In genomic region chr7:104231203-104231602, GRCm38 (mm10) we compare ENCODE assay signal across 10 mouse cellular contexts. TPM values are rescaled to one million over a fixed set of nuclear protein-coding genes. Genes with fewer than 3 reads are reported as not detected.
DNase-seq lines count a peak whose midpoint lies in the region; ATAC-seq lines count a peak whose summit lies in the region.
"Had no signal": no experiment of that assay in that cellular context is flagged by ENCODE, and none has a peak within 500 bp of the region (broad histone marks: within the 10 kb centered on the region; RNA-seq: fewer than 3 reads in every experiment).

No protein-coding gene starts in this region.

- ATAC-seq in kidney, embryonic 16.5 days (ENCODE audit: low FRiP score, low TSS enrichment): no peak
- ATAC-seq in CD4-positive, CD25-positive, alpha-beta regulatory T cell, adult 4 months: peak; percentile 82
- ATAC-seq in monocyte, adult 5-6 weeks (replicated peaks; ENCODE audit: insufficient number of reproducible peaks, low FRiP score, low TSS enrichment, poor library complexity, severe bottlenecking): peak; percentile 68; the same call in 1 of the 2 replicates
- no peak for ATAC-seq in forebrain, embryonic 16.5 days

- no peaks in the 10 kb centered on the region for H3K36me3 ChIP-seq in kidney, embryonic 16.5 days (ENCODE audit: insufficient read depth, low read length)
- H3K36me3 ChIP-seq in forebrain, embryonic 16.5 days (ENCODE audit: control insufficient read depth, insufficient read depth): no peaks in the 10 kb centered on the region
- H3K36me3 ChIP-seq: lung, embryonic 15.5 days had no signal

- H3K4me3 ChIP-seq in kidney, embryonic 16.5 days (ENCODE audit: low read length): no peak overlapping the region
- H3K4me3 ChIP-seq in forebrain, embryonic 16.5 days (replicated peaks; ENCODE audit: low read length): no peak overlapping the region
- H3K4me3 ChIP-seq: lung, embryonic 15.5 days had no signal

- 32% methylated on average over 2 of the region's 2 CpGs for WGBS in kidney, embryonic 16.5 days
- 39% methylated on average over 2 of the region's 2 CpGs for WGBS in forebrain, embryonic 16.5 days

- peak; percentile 10 for DNase-seq in kidney, adult 11 months
- DNase-seq in adrenal gland, adult 2 months: peak; percentile 19
- DNase-seq in heart, postnatal 4 days: peak; percentile 38
- DNase-seq in frontal cortex, postnatal 10 days (ENCODE audit: low spot score in 2 of 2): no peak

- H3K4me2 ChIP-seq in kidney, embryonic 16.5 days (replicated peaks; ENCODE audit: low read depth, low read length): no peak overlapping the region
- H3K4me2 ChIP-seq in forebrain, embryonic 16.5 days (ENCODE audit: low read length): no peak overlapping the region
- H3K4me2 ChIP-seq: lung, embryonic 15.5 days had no signal

- H3K9me3 ChIP-seq in kidney, embryonic 16.5 days (ENCODE audit: low read length): no peaks in the 10 kb centered on the region
- no peaks in the 10 kb centered on the region for H3K9me3 ChIP-seq in forebrain, embryonic 16.5 days (ENCODE audit: control insufficient read depth, low read length)
- H3K9me3 ChIP-seq: lung, embryonic 15.5 days had no signal

- no peaks in the 10 kb centered on the region for H3K27me3 ChIP-seq in kidney, embryonic 16.5 days (ENCODE audit: insufficient read depth, low read length)
- no peaks in the 10 kb centered on the region for H3K27me3 ChIP-seq in forebrain, embryonic 16.5 days (replicated peaks; ENCODE audit: control insufficient read depth, insufficient read depth, low read length)
- H3K27me3 ChIP-seq: lung, embryonic 15.5 days had no signal

- H3K9ac ChIP-seq in kidney, embryonic 16.5 days (replicated peaks; ENCODE audit: low read length): no peak overlapping the region
- H3K9ac ChIP-seq in forebrain, embryonic 16.5 days (replicated peaks; ENCODE audit: low read depth, low read length): no peak overlapping the region
- H3K9ac ChIP-seq: lung, embryonic 15.5 days had no signal

- H3K27ac ChIP-seq in kidney, embryonic 16.5 days (ENCODE audit: low read length): no peak overlapping the region
- H3K27ac ChIP-seq in forebrain, embryonic 16.5 days (ENCODE audit: low read length): no peak overlapping the region
- H3K27ac ChIP-seq: lung, embryonic 15.5 days had no signal

- no peaks in the 10 kb centered on the region for H3K4me1 ChIP-seq in kidney, embryonic 16.5 days (ENCODE audit: insufficient read depth, low read length)
- no peaks in the 10 kb centered on the region for H3K4me1 ChIP-seq in forebrain, embryonic 16.5 days (replicated peaks; ENCODE audit: control insufficient read depth, insufficient read depth, low read length)
- H3K4me1 ChIP-seq: lung, embryonic 15.5 days had no signal

RNA-seq across cellular contexts. Expression of gene Trim6, which starts 12.6 kb away (rescaled TPM):
- 2.3 and 2.6 TPM in 2 replicates for polyA plus RNA-seq in kidney, embryonic 16.5 days (2015; fragmentation: Nextera tagmentation; extraction: Ambion mirVana)
- polyA plus RNA-seq in CD4-positive, CD25-positive, alpha-beta regulatory T cell, adult 4 months (2017; shearing (Covaris generic)): 1 to 10 TPM in 1 of 2 experiments, under 1 TPM in 1; 0.25 to 2.7 TPM
- total RNA-seq in adrenal gland, adult 2 months (2021): under 1 TPM; 0.12 to 0.66 TPM
- 0.09 and 0.36 TPM in 2 replicates for polyA plus RNA-seq in adrenal gland, adult 2 months (2012; rRNA removed)
- total RNA-seq in heart, postnatal 4 days (2021): 1 to 10 TPM; 1.2 to 1.7 TPM
- total RNA-seq in monocyte, adult 5-6 weeks (2017): 0.21 to 1.6 TPM in 2 of 3 replicates, not detected in the other
- polyA plus RNA-seq in forebrain, embryonic 16.5 days (2015; fragmentation: Nextera tagmentation; extraction: Ambion mirVana): 0.31 and 0.61 TPM in 2 replicates

RNA-seq across cellular contexts. Expression of gene Trim34a, which starts 13.1 kb away (rescaled TPM):
- polyA plus RNA-seq in kidney, embryonic 16.5 days (2015; fragmentation: Nextera tagmentation; extraction: Ambion mirVana): 1.9 and 2.5 TPM in 2 replicates
- 10 to 100 TPM; 71.3 to 83.9 TPM for polyA plus RNA-seq in CD4-positive, CD25-positive, alpha-beta regulatory T cell, adult 4 months (2017; shearing (Covaris generic))
- total RNA-seq in adrenal gland, adult 2 months (2021): 1 to 10 TPM; 6.5 to 6.8 TPM
- 4.0 and 4.6 TPM in 2 replicates for polyA plus RNA-seq in adrenal gland, adult 2 months (2012; rRNA removed)
- 1 to 10 TPM; 3.2 TPM for total RNA-seq in heart, postnatal 4 days (2021)
- total RNA-seq in monocyte, adult 5-6 weeks (2017): 41.8 to 60.5 TPM (median 42.8 TPM) in 3 replicates
- 0.54 and 0.67 TPM in 2 replicates for polyA plus RNA-seq in forebrain, embryonic 16.5 days (2015; fragmentation: Nextera tagmentation; extraction: Ambion mirVana)

RNA-seq across cellular contexts. Expression of gene Olfr649, which starts 35.4 kb away (rescaled TPM):
- not detected in 2 replicates for polyA plus RNA-seq in kidney, embryonic 16.5 days (2015; fragmentation: Nextera tagmentation; extraction: Ambion mirVana)
- polyA plus RNA-seq in CD4-positive, CD25-positive, alpha-beta regulatory T cell, adult 4 months (2017; shearing (Covaris generic)): not detected
- not detected for total RNA-seq in adrenal gland, adult 2 months (2021)
- polyA plus RNA-seq in adrenal gland, adult 2 months (2012; rRNA removed): not detected in 2 replicates
- total RNA-seq in heart, postnatal 4 days (2021): not detected
- total RNA-seq in monocyte, adult 5-6 weeks (2017): not detected in 3 replicates
- not detected in 2 replicates for polyA plus RNA-seq in forebrain, embryonic 16.5 days (2015; fragmentation: Nextera tagmentation; extraction: Ambion mirVana)
- polyA plus RNA-seq: embryonic facial prominence, embryonic 14.5 days; lung, embryonic 15.5 days had no signal

RNA-seq across cellular contexts. Expression of gene Olfr648, which starts 48.0 kb away (rescaled TPM):
- 0.15 and 0.19 TPM in 2 replicates for polyA plus RNA-seq in kidney, embryonic 16.5 days (2015; fragmentation: Nextera tagmentation; extraction: Ambion mirVana)
- under 1 TPM; 0.20 to 0.23 TPM for polyA plus RNA-seq in CD4-positive, CD25-positive, alpha-beta regulatory T cell, adult 4 months (2017; shearing (Covaris generic))
- not detected for total RNA-seq in adrenal gland, adult 2 months (2021)
- 0.04 TPM in 1 of 2 replicates, not detected in the other for polyA plus RNA-seq in adrenal gland, adult 2 months (2012; rRNA removed)
- total RNA-seq in heart, postnatal 4 days (2021): under 1 TPM in 1 of 2 experiments, not detected in 1; 0.11 TPM
- total RNA-seq in monocyte, adult 5-6 weeks (2017): not detected in 3 replicates
- polyA plus RNA-seq in forebrain, embryonic 16.5 days (2015; fragmentation: Nextera tagmentation; extraction: Ambion mirVana): 0.45 and 0.81 TPM in 2 replicates

RNA-seq across cellular contexts. Expression of gene Trim5, which starts 56.7 kb away (rescaled TPM):
- polyA plus RNA-seq in kidney, embryonic 16.5 days (2015; fragmentation: Nextera tagmentation; extraction: Ambion mirVana): 0.22 and 0.37 TPM in 2 replicates
- 10 to 100 TPM; 36.0 to 41.6 TPM for polyA plus RNA-seq in CD4-positive, CD25-positive, alpha-beta regulatory T cell, adult 4 months (2017; shearing (Covaris generic))
- 1 to 10 TPM; 3.5 to 3.8 TPM for total RNA-seq in adrenal gland, adult 2 months (2021)
- 0.22 and 0.47 TPM in 2 replicates for polyA plus RNA-seq in adrenal gland, adult 2 months (2012; rRNA removed)
- total RNA-seq in heart, postnatal 4 days (2021): 1 to 10 TPM; 1.7 to 2.1 TPM
- 16.7 to 39.3 TPM (median 25.4 TPM) in 3 replicates for total RNA-seq in monocyte, adult 5-6 weeks (2017)
- polyA plus RNA-seq in forebrain, embryonic 16.5 days (2015; fragmentation: Nextera tagmentation; extraction: Ambion mirVana): 0.23 TPM in 1 of 2 replicates, not detected in the other

Comparison
In these comparisons a context has a peak if more than half of its experiments do, and no peak if none do; other contexts are left out.
1. DNase-seq: peak in kidney, adult 11 months (single experiment), adrenal gland, adult 2 months (single experiment) and heart, postnatal 4 days (single experiment); none in frontal cortex, postnatal 10 days (0 of 2).
2. ATAC-seq: peak in CD4-positive, CD25-positive, alpha-beta regulatory T cell, adult 4 months (single experiment) and monocyte, adult 5-6 weeks (single experiment); none in kidney, embryonic 16.5 days (single experiment) and forebrain, embryonic 16.5 days (single experiment).
3. RNA of gene Trim34a, which starts 13.1 kb away (polyA plus RNA-seq): 71.3 to 83.9 TPM in CD4-positive, CD25-positive, alpha-beta regulatory T cell, adult 4 months; 4.0 to 4.6 TPM in adrenal gland, adult 2 months, 1.9 to 2.5 TPM in kidney, embryonic 16.5 days and 0.54 to 0.67 TPM in forebrain, embryonic 16.5 days; every median in the first group is over 10 times any median in the second.